ENCODE assay signal across 12 mouse cellular contexts in genomic region chr4:106951455-106951854, GRCm38 (mm10). TPM values are rescaled to one million over a fixed set of nuclear protein-coding genes. Genes with fewer than 3 reads are reported as not detected.
DNase-seq lines count a peak whose midpoint lies in the region; ATAC-seq and TF ChIP-seq lines count a peak whose summit lies in the region.
"Had no signal": no experiment of that assay in that cellular context is flagged by ENCODE, and none has a peak within 500 bp of the region (broad histone marks: within the 10 kb centered on the region; RNA-seq: fewer than 3 reads in every experiment).

No protein-coding gene starts in this region.

- no peaks in the 10 kb centered on the region for H3K9me3 ChIP-seq in hindbrain, embryonic 12.5 days (replicated peaks)
- no peaks in the 10 kb centered on the region for H3K9me3 ChIP-seq in hindbrain, embryonic 14.5 days (ENCODE audit: control insufficient read depth, low read length)
- H3K9me3 ChIP-seq in liver, embryonic 12.5 days (replicated peaks): no peaks in the 10 kb centered on the region
- no peaks in the 10 kb centered on the region for H3K9me3 ChIP-seq in embryonic facial prominence, embryonic 10.5 days
- H3K9me3 ChIP-seq: heart, embryonic 12.5 days had no signal

- no peak overlapping the region for H3K9ac ChIP-seq in hindbrain, embryonic 12.5 days
- no peak overlapping the region for H3K9ac ChIP-seq in hindbrain, embryonic 14.5 days
- no peak overlapping the region for H3K9ac ChIP-seq in liver, embryonic 12.5 days
- H3K9ac ChIP-seq: heart, embryonic 12.5 days had no signal

- peak overlapping the region; percentile 23; the same call in 1 of the 2 replicates for H3K27ac ChIP-seq in hindbrain, embryonic 12.5 days
- no peak overlapping the region for H3K27ac ChIP-seq in hindbrain, embryonic 14.5 days
- H3K27ac ChIP-seq in thymus, adult 2 months (ENCODE audit: control insufficient read depth, insufficient read depth, low read length): no peak overlapping the region
- no peak overlapping the region for H3K27ac ChIP-seq in liver, embryonic 12.5 days
- H3K27ac ChIP-seq in embryonic facial prominence, embryonic 10.5 days (replicated peaks): no peak overlapping the region

- H3K27me3 ChIP-seq in hindbrain, embryonic 12.5 days: no peaks in the 10 kb centered on the region
- H3K27me3 ChIP-seq in hindbrain, embryonic 14.5 days (ENCODE audit: control insufficient read depth, insufficient read depth, low read length): no peaks in the 10 kb centered on the region
- H3K27me3 ChIP-seq in thymus, adult 2 months (ENCODE audit: control insufficient read depth, insufficient read depth, low read length): no peaks in the 10 kb centered on the region
- H3K27me3 ChIP-seq in liver, embryonic 12.5 days (replicated peaks): no peaks in the 10 kb centered on the region
- no peaks in the 10 kb centered on the region for H3K27me3 ChIP-seq in embryonic facial prominence, embryonic 10.5 days (replicated peaks; ENCODE audit: low read depth, poor library complexity, severe bottlenecking)
- H3K27me3 ChIP-seq: heart, embryonic 12.5 days had no signal

- no peak for TF ChIP-seq POLR2A in thymus, adult 2 months (IDR thresholded peaks at IDR 0.05; ENCODE audit: control insufficient read depth, extremely low read depth, insufficient read depth, low read length, poor library complexity)

- 0 out of 2 replicates have a peak, but pooled peaks cover 4% of the 10 kb centered on the region for H3K36me3 ChIP-seq in hindbrain, embryonic 12.5 days
- no peaks in the 10 kb centered on the region for H3K36me3 ChIP-seq in hindbrain, embryonic 14.5 days (replicated peaks; ENCODE audit: control insufficient read depth, insufficient read depth)
- H3K36me3 ChIP-seq in thymus, adult 2 months (ENCODE audit: control insufficient read depth, insufficient read depth, low read length): no peaks in the 10 kb centered on the region
- H3K36me3 ChIP-seq in liver, embryonic 12.5 days: peaks cover 50% of the 10 kb centered on the region
- peaks cover 71% of the 10 kb centered on the region for H3K36me3 ChIP-seq in embryonic facial prominence, embryonic 10.5 days (replicated peaks)

- TF ChIP-seq CTCF in thymus, adult 2 months (IDR thresholded peaks at IDR 0.05; ENCODE audit: borderline replicate concordance, control insufficient read depth, extremely low read depth, insufficient read depth, low read length, poor library complexity): no peak

- 64% methylated on average over 4 of the region's 4 CpGs for WGBS in hindbrain, embryonic 12.5 days
- 52% methylated on average over 4 of the region's 4 CpGs for WGBS in hindbrain, embryonic 14.5 days
- WGBS in thymus, adult 2 months: 11% methylated on average over 4 of the region's 4 CpGs
- 6% methylated on average over 4 of the region's 4 CpGs for WGBS in liver, embryonic 12.5 days (ENCODE audit: insufficient replicate concordance)
- WGBS in embryonic facial prominence, embryonic 10.5 days: 62% methylated on average over 4 of the region's 4 CpGs

- no peak for DNase-seq in hindbrain, embryonic 14.5 days (ENCODE audit: low spot score)
- DNase-seq in thymus, adult 2 months: peak; percentile 48
- no peak for DNase-seq in thymus, adult 18-20 months
- DNase-seq in right cerebral cortex, postnatal 25 days: no peak
- no peak for DNase-seq in embryonic facial prominence, embryonic 10.5 days (ENCODE audit: low spot score)
- DNase-seq in adrenal gland, adult 2 months: no peak
- DNase-seq: embryo, embryonic 11 days; retina, postnatal 1 day had no signal

- no peak overlapping the region for H3K4me3 ChIP-seq in hindbrain, embryonic 12.5 days
- H3K4me3 ChIP-seq in hindbrain, embryonic 14.5 days (replicated peaks; ENCODE audit: low read length): no peak overlapping the region
- no peak overlapping the region for H3K4me3 ChIP-seq in thymus, adult 2 months (ENCODE audit: control insufficient read depth, insufficient read depth, low read length)
- no peak overlapping the region for H3K4me3 ChIP-seq in liver, embryonic 12.5 days
- no peak overlapping the region for H3K4me3 ChIP-seq in embryonic facial prominence, embryonic 10.5 days
- H3K4me3 ChIP-seq: heart, embryonic 12.5 days had no signal

- H3K4me1 ChIP-seq in hindbrain, embryonic 12.5 days: peaks cover 91% of the 10 kb centered on the region
- H3K4me1 ChIP-seq in hindbrain, embryonic 14.5 days (replicated peaks; ENCODE audit: control insufficient read depth, insufficient read depth, low read length): peaks cover 74% of the 10 kb centered on the region
- H3K4me1 ChIP-seq in thymus, adult 2 months (replicated peaks; ENCODE audit: control insufficient read depth, insufficient read depth, low read length): peaks cover 55% of the 10 kb centered on the region
- H3K4me1 ChIP-seq in liver, embryonic 12.5 days: peaks cover 79% of the 10 kb centered on the region
- peaks cover 93% of the 10 kb centered on the region for H3K4me1 ChIP-seq in embryonic facial prominence, embryonic 10.5 days

- no peak overlapping the region for H3K4me2 ChIP-seq in hindbrain, embryonic 12.5 days (replicated peaks)
- no peak overlapping the region for H3K4me2 ChIP-seq in hindbrain, embryonic 14.5 days (replicated peaks)
- no peak overlapping the region for H3K4me2 ChIP-seq in liver, embryonic 12.5 days
- H3K4me2 ChIP-seq: heart, embryonic 12.5 days had no signal

- no peak for ATAC-seq in hindbrain, embryonic 12.5 days (ENCODE audit: low FRiP score)
- ATAC-seq in hindbrain, embryonic 14.5 days (ENCODE audit: low FRiP score): no peak
- ATAC-seq in liver, embryonic 12.5 days: 0 out of 2 replicates have a peak, but pooled peaks have one; percentile 24
- ATAC-seq: inflammation-experienced regulatory T-cells, adult 6 months had no signal

RNA-seq across cellular contexts. Expression of gene Ssbp3, which starts 41.0 kb away (rescaled TPM):
- polyA plus RNA-seq in hindbrain, embryonic 12.5 days (2016; fragmentation: Nextera tagmentation; extraction: Ambion mirVana): 285 and 302 TPM in 2 replicates
- 93.0 and 100 TPM in 2 replicates for polyA plus RNA-seq in hindbrain, embryonic 14.5 days (2014; fragmentation: Nextera tagmentation; extraction: Ambion mirVana)
- 130 and 147 TPM in 2 replicates for polyA plus RNA-seq in thymus, adult 2 months (2012; rRNA removed)
- polyA plus RNA-seq in liver, embryonic 12.5 days (2016; fragmentation: Nextera tagmentation; extraction: Ambion mirVana): 98.6 and 118 TPM in 2 replicates
- 147 TPM in 2 replicates for polyA plus RNA-seq in embryonic facial prominence, embryonic 10.5 days (2016; fragmentation: Nextera tagmentation; extraction: Ambion mirVana)
- 10 to 100 TPM; 73.9 to 88.5 TPM for total RNA-seq in adrenal gland, adult 2 months (2021)
- polyA plus RNA-seq in adrenal gland, adult 2 months (2012; rRNA removed): 54.3 and 85.0 TPM in 2 replicates
